Mouse (Mus musculus): ENCODE results near the gene Polr1d. TPM values are rescaled to one million over a fixed set of nuclear protein-coding genes. Genes with fewer than 3 reads are reported as not detected.

Gene Polr1d
- polyA plus RNA-seq, 2 experiments = 104 to 148 TPM

DNA sequence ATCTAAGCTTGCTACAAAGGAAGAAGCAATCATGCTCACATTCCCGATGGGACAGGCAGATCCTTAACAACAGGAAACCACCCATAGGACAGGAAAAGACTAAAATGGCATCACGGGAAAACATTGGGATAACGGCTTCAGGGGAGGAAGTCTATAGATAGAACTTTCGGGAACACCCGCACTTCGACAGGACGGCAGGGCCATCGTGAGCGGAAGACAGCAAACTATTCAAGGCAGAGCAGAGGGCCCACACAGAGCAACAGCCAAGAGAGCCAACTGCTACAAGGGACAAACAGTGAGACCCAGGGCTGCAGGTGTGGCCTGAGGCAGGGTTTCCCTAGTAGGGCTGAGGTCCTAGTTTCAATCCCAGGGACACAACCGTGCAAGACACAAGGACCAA lies 40.8 kb upstream of the Polr1d start:
- no peak for ATAC-seq (ENCODE audit: low FRiP score, low read depth)
- TF ChIP-seq POLR2A (IDR thresholded peaks at IDR 0.05; ENCODE audit: borderline replicate concordance, extremely low read depth, insufficient read depth, insufficient read length) = no peak
- Histone ChIP-seq H3K9me3 (ENCODE audit: control insufficient read depth, low read length) (no peaks in the 10 kb centered on the region), H3K36me3 (ENCODE audit: control insufficient read depth, insufficient read depth, low read length) (peaks cover 16% of the 10 kb centered on the region; the same call in 1 of the 2 replicates), H3K4me2 (replicated peaks; ENCODE audit: low read depth, low read length, severe bottlenecking) (no peak overlapping the region), H3K27ac (replicated peaks; ENCODE audit: low read depth, low read length) (no peak overlapping the region), H3K4me3 (replicated peaks; ENCODE audit: low read length) (no peak overlapping the region), H3K9ac (ENCODE audit: low read depth, low read length, severe bottlenecking) (no peak overlapping the region), H3K4me1 (ENCODE audit: control insufficient read depth, insufficient read depth, low read length) (peaks cover 4% of the 10 kb centered on the region; the same call in 1 of the 2 replicates), H3K27me3 (ENCODE audit: control insufficient read depth, insufficient read depth, low read length) (no peaks in the 10 kb centered on the region)
- DNase-seq (ENCODE audit: low spot score) = no peak
- 84% methylated on average over 10 of the region's 10 CpGs for WGBS

DNA sequence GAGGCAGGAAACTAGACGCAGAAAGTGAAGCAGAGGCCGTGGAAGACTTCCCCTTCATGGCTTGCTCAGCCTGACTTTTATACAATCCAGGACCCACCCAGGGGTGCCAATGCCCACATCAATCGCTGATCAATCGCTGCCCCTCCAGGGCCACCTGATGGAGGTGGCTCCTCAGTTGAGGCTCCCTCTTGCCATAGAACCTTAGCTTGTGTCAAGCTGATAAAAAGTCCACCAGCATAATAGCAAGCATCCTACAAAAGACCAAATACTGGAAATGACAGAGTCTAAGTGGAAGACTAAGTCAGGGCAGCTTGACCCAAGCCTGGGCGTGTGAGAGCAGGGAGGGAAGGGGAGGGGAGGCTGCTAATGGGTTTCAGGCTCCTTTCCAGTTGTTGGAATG lies 40.2 kb upstream of the Polr1d start:
- 74% methylated on average over 5 of the region's 5 CpGs for WGBS
- Histone ChIP-seq H3K4me3 (replicated peaks; ENCODE audit: low read length) (no peak overlapping the region), H3K36me3 (ENCODE audit: control insufficient read depth, insufficient read depth, low read length) (peaks cover 21% of the 10 kb centered on the region), H3K27ac (replicated peaks; ENCODE audit: low read depth, low read length) (no peak overlapping the region), H3K4me2 (replicated peaks; ENCODE audit: low read depth, low read length, severe bottlenecking) (no peak overlapping the region), H3K4me1 (ENCODE audit: control insufficient read depth, insufficient read depth, low read length) (peaks cover 4% of the 10 kb centered on the region; the same call in 1 of the 2 replicates), H3K9me3 (ENCODE audit: control insufficient read depth, low read length) (no peaks in the 10 kb centered on the region), H3K27me3 (ENCODE audit: control insufficient read depth, insufficient read depth, low read length) (no peaks in the 10 kb centered on the region), H3K9ac (ENCODE audit: low read depth, low read length, severe bottlenecking) (no peak overlapping the region)
- DNase-seq (ENCODE audit: low spot score) (no peak), ATAC-seq (ENCODE audit: low FRiP score, low read depth) (no peak)
- no peak for TF ChIP-seq POLR2A (IDR thresholded peaks at IDR 0.05; ENCODE audit: borderline replicate concordance, extremely low read depth, insufficient read depth, insufficient read length)

DNA sequence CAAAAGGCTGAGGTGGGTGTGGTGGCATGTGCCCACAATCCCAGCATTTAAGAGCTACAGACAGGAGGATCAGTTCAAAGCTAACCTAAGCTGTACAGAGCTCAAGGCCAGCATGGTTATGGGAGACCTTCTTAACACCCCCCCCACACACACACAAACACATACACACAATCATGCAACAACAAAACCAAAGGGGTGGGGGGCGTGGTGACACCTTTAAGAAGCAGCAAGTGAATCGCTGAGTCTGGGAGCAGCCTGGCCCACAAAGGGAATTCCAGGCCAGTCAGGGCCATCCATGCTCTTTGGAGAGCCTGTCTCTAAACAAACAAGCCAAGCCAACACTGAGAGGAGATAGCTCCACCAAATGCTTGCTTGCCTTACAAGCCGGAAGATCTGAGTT lies 39.2 kb upstream of the Polr1d start:
- Histone ChIP-seq H3K36me3 (ENCODE audit: control insufficient read depth, insufficient read depth, low read length) (peaks cover 18% of the 10 kb centered on the region), H3K9ac (ENCODE audit: low read depth, low read length, severe bottlenecking) (no peak overlapping the region), H3K9me3 (ENCODE audit: control insufficient read depth, low read length) (no peaks in the 10 kb centered on the region), H3K27ac (replicated peaks; ENCODE audit: low read depth, low read length) (no peak overlapping the region), H3K4me3 (replicated peaks; ENCODE audit: low read length) (no peak overlapping the region), H3K27me3 (ENCODE audit: control insufficient read depth, insufficient read depth, low read length) (no peaks in the 10 kb centered on the region), H3K4me2 (replicated peaks; ENCODE audit: low read depth, low read length, severe bottlenecking) (no peak overlapping the region), H3K4me1 (ENCODE audit: control insufficient read depth, insufficient read depth, low read length) (peaks cover 4% of the 10 kb centered on the region; the same call in 1 of the 2 replicates)
- ATAC-seq (ENCODE audit: low FRiP score, low read depth) = no peak
- DNase-seq (ENCODE audit: low spot score) = no peak
- WGBS = 54% methylated on average over 3 of the region's 3 CpGs
- no peak for TF ChIP-seq POLR2A (IDR thresholded peaks at IDR 0.05; ENCODE audit: borderline replicate concordance, extremely low read depth, insufficient read depth, insufficient read length)

DNA sequence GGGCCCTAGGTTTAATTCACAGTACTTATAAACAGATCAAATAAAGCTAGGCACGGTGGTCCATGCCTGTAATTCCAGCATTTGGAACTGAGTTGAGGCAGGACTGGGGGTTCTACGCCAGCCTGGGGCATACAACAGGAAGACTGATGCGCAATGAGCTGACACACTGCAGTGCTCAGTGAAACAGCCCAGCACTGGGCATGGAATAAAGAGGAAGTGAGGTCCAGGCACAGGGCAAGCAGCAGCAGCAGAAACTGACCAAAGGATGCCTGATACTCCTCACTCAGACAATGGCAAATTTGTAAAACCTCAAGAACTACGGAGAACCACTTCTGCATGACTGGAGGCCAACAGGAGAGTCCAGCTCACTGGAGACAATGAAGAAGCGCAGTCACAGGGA lies 37.5 kb upstream of the Polr1d start:
- no peak overlapping the region for H3K27ac ChIP-seq (replicated peaks; ENCODE audit: low read depth, low read length)
- TF ChIP-seq POLR2A (IDR thresholded peaks at IDR 0.05; ENCODE audit: borderline replicate concordance, extremely low read depth, insufficient read depth, insufficient read length) = no peak
- H3K9me3 ChIP-seq (ENCODE audit: control insufficient read depth, low read length) = no peaks in the 10 kb centered on the region

GRCm38 (mm10) chr5:147041965-147042937 lies 34.6 kb upstream of the Polr1d start:
- DNase-seq (ENCODE audit: low spot score) = no peak
- no peak for ATAC-seq (ENCODE audit: low FRiP score, low read depth)
- Histone ChIP-seq H3K4me2 (replicated peaks; ENCODE audit: low read depth, low read length, severe bottlenecking) (no peak overlapping the region), H3K4me3 (replicated peaks; ENCODE audit: low read length) (no peak overlapping the region), H3K4me1 (ENCODE audit: control insufficient read depth, insufficient read depth, low read length) (peaks cover 7% of the 10 kb centered on the region; the same call in 1 of the 2 replicates), H3K36me3 (ENCODE audit: control insufficient read depth, insufficient read depth, low read length) (peaks cover 18% of the 10 kb centered on the region), H3K9ac (ENCODE audit: low read depth, low read length, severe bottlenecking) (no peak overlapping the region), H3K27me3 (ENCODE audit: control insufficient read depth, insufficient read depth, low read length) (no peaks in the 10 kb centered on the region), H3K9me3 (ENCODE audit: control insufficient read depth, low read length) (no peaks in the 10 kb centered on the region), H3K27ac (replicated peaks; ENCODE audit: low read depth, low read length) (no peak overlapping the region)
- 74% methylated on average over 40 of the region's 40 CpGs for WGBS
- no peak for TF ChIP-seq POLR2A (IDR thresholded peaks at IDR 0.05; ENCODE audit: borderline replicate concordance, extremely low read depth, insufficient read depth, insufficient read length)

More for the DNA sequence above, 37.5 kb upstream of the Polr1d start:
- H3K4me1 ChIP-seq (ENCODE audit: control insufficient read depth, insufficient read depth, low read length) = peaks cover 7% of the 10 kb centered on the region; the same call in 1 of the 2 replicates
- no peak for ATAC-seq (ENCODE audit: low FRiP score, low read depth)
- no peak for DNase-seq (ENCODE audit: low spot score)
- no peak overlapping the region for H3K4me2 ChIP-seq (replicated peaks; ENCODE audit: low read depth, low read length, severe bottlenecking)
- no peak overlapping the region for H3K4me3 ChIP-seq (replicated peaks; ENCODE audit: low read length)
- WGBS = 85% methylated on average over 5 of the region's 5 CpGs
- no peaks in the 10 kb centered on the region for H3K27me3 ChIP-seq (ENCODE audit: control insufficient read depth, insufficient read depth, low read length)
- peaks cover 18% of the 10 kb centered on the region for H3K36me3 ChIP-seq (ENCODE audit: control insufficient read depth, insufficient read depth, low read length)
- H3K9ac ChIP-seq (ENCODE audit: low read depth, low read length, severe bottlenecking) = no peak overlapping the region

Data from limb, embryonic 14.5 days (tissue).